Mouse (Mus musculus): ENCODE measurements at regions not wholly inside any gene's neighbourhood (a gene's known extent, or its start where the extent isn't known, plus 50 kb on each side); places are given as distances from the start of the nearest gene placed in this dataset.
"Not testable (repeated sequence)": the region's sequence is repeated elsewhere in the genome, so short reads cannot be mapped to it uniquely, and the experiment has no call there.

GRCm38 (mm10) chr17:17197229-17197628 lies 76.0 kb downstream of the Zfp97 start:
- not testable (repeated sequence) for H3K27me3 ChIP-seq (replicated peaks; ENCODE audit: control insufficient read depth, insufficient read depth, low read length); H3K36me3 ChIP-seq (ENCODE audit: control insufficient read depth, insufficient read depth, low read length); H3K4me1 ChIP-seq (replicated peaks; ENCODE audit: control insufficient read depth, insufficient read depth, low read length); H3K27ac ChIP-seq (ENCODE audit: low read depth, low read length); H3K4me3 ChIP-seq (ENCODE audit: low read depth, low read length); H3K9ac ChIP-seq (ENCODE audit: low read depth, low read length); ATAC-seq (replicated peaks; ENCODE audit: low FRiP score); DNase-seq (ENCODE audit: low spot score); H3K4me2 ChIP-seq
- peaks cover 12% of the 10 kb centered on the region for H3K9me3 ChIP-seq (ENCODE audit: control insufficient read depth, low read length)
- 98% methylated on average over 2 of the region's 2 CpGs for WGBS

- H3K4me1 ChIP-seq (replicated peaks; ENCODE audit: control insufficient read depth, insufficient read depth, low read length), result no peaks in the 10 kb centered on the region
- H3K9ac ChIP-seq (ENCODE audit: low read depth, low read length), result no peak overlapping the region
- H3K4me3 ChIP-seq (ENCODE audit: low read depth, low read length), result no peak overlapping the region
- H3K4me2 ChIP-seq, result no peak overlapping the region
- H3K27ac ChIP-seq (ENCODE audit: low read depth, low read length), result no peak overlapping the region
- 32% methylated on average over 2 of the region's 2 CpGs for WGBS
- no peaks in the 10 kb centered on the region for H3K36me3 ChIP-seq (ENCODE audit: control insufficient read depth, insufficient read depth, low read length)
- DNase-seq (ENCODE audit: low spot score) (no peak), ATAC-seq (replicated peaks; ENCODE audit: low FRiP score) (no peak)
- no peaks in the 10 kb centered on the region for H3K27me3 ChIP-seq (replicated peaks; ENCODE audit: control insufficient read depth, insufficient read depth, low read length)
- H3K9me3 ChIP-seq (ENCODE audit: control insufficient read depth, low read length), result no peaks in the 10 kb centered on the region
Measured at GRCm38 (mm10) chr17:17229069-17229468, 107.9 kb downstream of the Zfp97 start.

GRCm38 (mm10) chr17:17234329-17235185 lies 113.3 kb downstream of the Zfp97 start:
- H3K4me1 ChIP-seq (replicated peaks; ENCODE audit: control insufficient read depth, insufficient read depth, low read length); H3K27me3 ChIP-seq (replicated peaks; ENCODE audit: control insufficient read depth, insufficient read depth, low read length); H3K27ac ChIP-seq (ENCODE audit: low read depth, low read length); H3K9me3 ChIP-seq (ENCODE audit: control insufficient read depth, low read length); H3K36me3 ChIP-seq (ENCODE audit: control insufficient read depth, insufficient read depth, low read length): not testable (repeated sequence)
- under 1% methylated on average over 19 of the region's 22 CpGs for WGBS
- DNase-seq (ENCODE audit: low spot score) (peak; percentile 83), ATAC-seq (replicated peaks; ENCODE audit: low FRiP score) (peak; percentile 100)
- peak overlapping the region; percentile 58 for H3K4me2 ChIP-seq
- peak overlapping the region; percentile 63; the same call in 1 of the 2 replicates for H3K9ac ChIP-seq (ENCODE audit: low read depth, low read length)
- H3K4me3 ChIP-seq (ENCODE audit: low read depth, low read length), result peak overlapping the region; percentile 57

GRCm38 (mm10) chr17:17235186-17235482 lies 113.9 kb downstream of the Zfp97 start:
- H3K27ac ChIP-seq (ENCODE audit: low read depth, low read length); H3K36me3 ChIP-seq (ENCODE audit: control insufficient read depth, insufficient read depth, low read length); H3K27me3 ChIP-seq (replicated peaks; ENCODE audit: control insufficient read depth, insufficient read depth, low read length); H3K4me1 ChIP-seq (replicated peaks; ENCODE audit: control insufficient read depth, insufficient read depth, low read length); H3K9me3 ChIP-seq (ENCODE audit: control insufficient read depth, low read length); ATAC-seq (replicated peaks; ENCODE audit: low FRiP score); DNase-seq (ENCODE audit: low spot score): not testable (repeated sequence)
- Histone ChIP-seq H3K4me2 (peak overlapping the region; percentile 58), H3K9ac (ENCODE audit: low read depth, low read length) (peak overlapping the region; percentile 63; the same call in 1 of the 2 replicates), H3K4me3 (ENCODE audit: low read depth, low read length) (peak overlapping the region; percentile 57)
- under 1% methylated on average over 5 of the region's 5 CpGs for WGBS
